Mouse (Mus musculus) stomach, postnatal 0 days (tissue): ENCODE data around the gene Gjb5. TPM values are rescaled to one million over a fixed set of nuclear protein-coding genes. Genes with fewer than 3 reads are reported as not detected.

Source experiments
- ATAC-seq: fragments of 200-750 bp; cut with Nextera tagmentation; 2 replicates; pipeline ENCODE4 v1.8.0; 2017; ENCODE audit not compliant: low FRiP score, low TSS enrichment
- DNase-seq: peaks from one replicate; pipeline ENCODE4 v3.0.0-alpha.2; 2016; ENCODE audit warnings: low spot score
- H3K27ac ChIP-seq: fragments of 300-500 bp; sonication (generic); replicated peaks from 2 replicates; pipeline ENCODE4 v1.5.1; 2014; ENCODE audit warnings: mild to moderate bottlenecking, control low read depth
- H3K27me3 ChIP-seq: fragments of 300-500 bp; sonication (generic); 2 replicates; pipeline ENCODE4 v1.6.1; 2014; ENCODE audit warnings: low read length; ENCODE audit not compliant: control insufficient read depth, insufficient read depth
- H3K36me3 ChIP-seq: fragments of 300-500 bp; sonication (generic); 2 replicates; pipeline ENCODE4 v1.6.1; 2014; ENCODE audit warnings: low read length, mixed read lengths; ENCODE audit not compliant: control insufficient read depth, insufficient read depth
- H3K4me1 ChIP-seq: fragments of 300-500 bp; sonication (generic); replicated peaks from 2 replicates; pipeline ENCODE4 v1.6.1; 2014; ENCODE audit warnings: antibody characterized with exemption; ENCODE audit not compliant: control insufficient read depth, insufficient read depth
- H3K4me2 ChIP-seq: fragments of 300-500 bp; sonication (generic); replicated peaks from 2 replicates; pipeline ENCODE4 v1.6.1; 2014; ENCODE audit warnings: low read depth, mild to moderate bottlenecking, control low read depth, moderate library complexity
- H3K4me3 ChIP-seq: fragments of 300-500 bp; sonication (generic); 2 replicates; pipeline ENCODE4 v1.5.1; 2014; ENCODE audit warnings: low read depth, low read length, control low read depth
- H3K9ac ChIP-seq: fragments of 300-500 bp; sonication (generic); 2 replicates; pipeline ENCODE4 v1.6.1; 2014; ENCODE audit warnings: mild to moderate bottlenecking, low read length, control low read depth, mixed read lengths
- H3K9me3 ChIP-seq: fragments of 300-500 bp; sonication (generic); 2 replicates; pipeline ENCODE4 v1.6.1; 2016; ENCODE audit warnings: low read length; ENCODE audit not compliant: control insufficient read depth
- CTCF ChIP-seq: IDR thresholded peaks from 2 replicates; pipeline ENCODE4 v1.5.1; 2016; ENCODE audit warnings: antibody characterized with exemption, low read depth, mild to moderate bottlenecking, moderate library complexity
- EP300 ChIP-seq: optimal IDR thresholded peaks from 2 replicates; pipeline ENCODE3; 2016; ENCODE audit warnings: antibody characterized with exemption
- WGBS: fragments of 180-500 bp; shearing (Covaris S2); extraction: QIAGEN DNeasy Blood & Tissue Kit; methylation state at CpG from one replicate; pipeline ENCODE4 v1.1.7; 2014; 5-methylcytosine and 5-hydroxymethylcytosine counted together
- polyA plus RNA-seq: library from polyadenylated mRNA; unstranded; fragments of >200 nt; fragmentation: Nextera tagmentation; extraction: Ambion mirVana; gene quantifications from 2 replicates; pipeline ENCODE4 v1.2.1, GENCODE M21; 2015

The Gjb5 gene
- polyA plus RNA-seq, 1 experiment from 2014 or later: 3.3 TPM

GRCm38 (mm10) chr4:127324759-127325158 lies 33.2 kb downstream of the Gjb5 start:
- H3K4me3 ChIP-seq: no peak overlapping the region
- H3K27me3 ChIP-seq: peaks cover 2% of the 10 kb centered on the region; the same call in 1 of the 2 replicates
- 4% methylated on average over 6 of the region's 6 CpGs for WGBS
- TF ChIP-seq EP300 (no peak), CTCF (peak; percentile 88)
- no peaks in the 10 kb centered on the region for H3K36me3 ChIP-seq
- H3K9ac ChIP-seq: no peak overlapping the region
- no peaks in the 10 kb centered on the region for H3K9me3 ChIP-seq
- H3K4me1 ChIP-seq: no peaks in the 10 kb centered on the region
- no peak overlapping the region for H3K27ac ChIP-seq
- ATAC-seq: peak; percentile 82
- H3K4me2 ChIP-seq: no peak overlapping the region
- peak; percentile 86 for DNase-seq

DNA sequence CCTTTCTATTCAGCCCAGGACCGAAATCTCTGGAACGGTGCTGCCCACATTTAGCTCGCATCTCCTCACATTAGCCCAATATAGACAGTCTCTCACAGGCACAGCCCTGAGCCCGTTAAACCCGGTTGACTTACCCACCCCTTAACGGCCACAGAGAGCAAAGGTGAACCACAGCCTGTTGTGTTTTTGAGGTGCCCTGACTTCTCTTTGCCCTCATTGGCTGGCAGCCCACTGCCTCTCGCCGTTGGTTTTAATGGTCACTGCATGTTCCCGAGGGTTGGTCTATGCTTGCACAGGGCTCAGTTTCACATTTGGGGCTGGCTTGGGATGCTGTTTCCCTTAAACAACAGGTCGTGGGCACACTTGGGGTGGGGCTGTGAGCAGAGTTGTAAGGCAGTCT lies 33.7 kb downstream of the Gjb5 start:
- WGBS: 66% methylated on average over 10 of the region's 10 CpGs

GRCm38 (mm10) chr4:127323651-127324050 lies 34.3 kb downstream of the Gjb5 start:
- no peak for ATAC-seq
- H3K9me3 ChIP-seq: no peaks in the 10 kb centered on the region
- no peaks in the 10 kb centered on the region for H3K4me1 ChIP-seq
- TF ChIP-seq EP300: no peak
- no peak for TF ChIP-seq CTCF
- H3K4me3 ChIP-seq: no peak overlapping the region
- no peaks in the 10 kb centered on the region for H3K27me3 ChIP-seq
- H3K4me2 ChIP-seq: no peak overlapping the region
- no peaks in the 10 kb centered on the region for H3K36me3 ChIP-seq
- WGBS: 62% methylated on average over 3 of the region's 3 CpGs
- no peak overlapping the region for H3K27ac ChIP-seq
- H3K9ac ChIP-seq: no peak overlapping the region
- DNase-seq: no peak

More for the DNA sequence above, 33.7 kb downstream of the Gjb5 start:
- ATAC-seq (no peak), DNase-seq (no peak)
- H3K4me2 ChIP-seq: no peak overlapping the region
- no peaks in the 10 kb centered on the region for H3K9me3 ChIP-seq
- no peaks in the 10 kb centered on the region for H3K27me3 ChIP-seq
- H3K4me3 ChIP-seq: no peak overlapping the region
- TF ChIP-seq CTCF: no peak
- TF ChIP-seq EP300: no peak
- no peaks in the 10 kb centered on the region for H3K36me3 ChIP-seq
- H3K27ac ChIP-seq: no peak overlapping the region
- H3K9ac ChIP-seq: no peak overlapping the region
- H3K4me1 ChIP-seq: no peaks in the 10 kb centered on the region

- H3K4me1 ChIP-seq: no peaks in the 10 kb centered on the region
- H3K27ac ChIP-seq: no peak overlapping the region
- no peak overlapping the region for H3K9ac ChIP-seq
- H3K36me3 ChIP-seq: no peaks in the 10 kb centered on the region
- peak; percentile 54 for DNase-seq
- 0% methylated on average over 3 of the region's 3 CpGs for WGBS
- TF ChIP-seq CTCF (peak; percentile 92), EP300 (no peak)
- no peak overlapping the region for H3K4me3 ChIP-seq
- H3K9me3 ChIP-seq: no peaks in the 10 kb centered on the region
- no peaks in the 10 kb centered on the region for H3K27me3 ChIP-seq
- peak; percentile 38; the same call in 1 of the 2 replicates for ATAC-seq
- H3K4me2 ChIP-seq: no peak overlapping the region
These were observed 38.4 kb downstream of the Gjb5 start for GRCm38 (mm10) chr4:127319613-127320012.

- H3K9ac ChIP-seq: no peak overlapping the region
- TF ChIP-seq EP300 (no peak), CTCF (peak; percentile 36)
- H3K9me3 ChIP-seq: no peaks in the 10 kb centered on the region
- no peak overlapping the region for H3K27ac ChIP-seq
- no peak overlapping the region for H3K4me3 ChIP-seq
- no peaks in the 10 kb centered on the region for H3K4me1 ChIP-seq
- H3K36me3 ChIP-seq: no peaks in the 10 kb centered on the region
- DNase-seq (no peak), ATAC-seq (no peak)
- no peak overlapping the region for H3K4me2 ChIP-seq
- WGBS: 50% methylated on average over 4 of the region's 4 CpGs
- H3K27me3 ChIP-seq: no peaks in the 10 kb centered on the region
These were observed 40.8 kb downstream of the Gjb5 start for GRCm38 (mm10) chr4:127317143-127317542.

GRCm38 (mm10) chr4:127315753-127316152 lies 42.2 kb downstream of the Gjb5 start:
- no peak overlapping the region for H3K27ac ChIP-seq
- H3K4me1 ChIP-seq: no peaks in the 10 kb centered on the region
- H3K9me3 ChIP-seq: no peaks in the 10 kb centered on the region
- H3K27me3 ChIP-seq: no peaks in the 10 kb centered on the region
- H3K4me3 ChIP-seq: no peak overlapping the region
- WGBS: 76% methylated on average over 8 of the region's 8 CpGs
- no peak for TF ChIP-seq CTCF
- no peak for TF ChIP-seq EP300
- no peak overlapping the region for H3K9ac ChIP-seq
- no peak for ATAC-seq
- H3K4me2 ChIP-seq: no peak overlapping the region
- H3K36me3 ChIP-seq: no peaks in the 10 kb centered on the region
- DNase-seq: no peak
